Mouse (Mus musculus) limb, embryonic 15.5 days (tissue): ENCODE measurements at regions not wholly inside any gene's neighbourhood (a gene's known extent, or its start where the extent isn't known, plus 50 kb on each side); places are given as distances from the start of the nearest gene placed in this dataset.

Experiments
- ATAC-seq: fragments of 200-750 bp; cut with Nextera tagmentation; 2 replicates; pipeline ENCODE4 v1.8.0; 2017; ENCODE audit warnings: low read depth, moderate TSS enrichment; ENCODE audit not compliant: insufficient number of reproducible peaks, low FRiP score, low TSS enrichment
- H3K27ac ChIP-seq: fragments of 300-500 bp; sonication (generic); 2 replicates; pipeline ENCODE4 v1.5.1; 2015; ENCODE audit warnings: moderate library complexity, mild to moderate bottlenecking, inconsistent platforms
- H3K27me3 ChIP-seq: fragments of 300-500 bp; sonication (generic); 2 replicates; pipeline ENCODE4 v1.6.1; 2015; ENCODE audit warnings: inconsistent platforms
- H3K36me3 ChIP-seq: fragments of 300-500 bp; sonication (generic); 2 replicates; pipeline ENCODE4 v1.6.1; 2015; ENCODE audit warnings: inconsistent platforms
- H3K4me1 ChIP-seq: fragments of 300-500 bp; sonication (generic); 2 replicates; pipeline ENCODE4 v1.6.1; 2015; ENCODE audit warnings: inconsistent platforms
- H3K4me2 ChIP-seq: fragments of 300-500 bp; sonication (generic); 2 replicates; pipeline ENCODE4 v1.6.1; 2015; ENCODE audit warnings: mild to moderate bottlenecking, inconsistent platforms
- H3K4me3 ChIP-seq: fragments of 300-500 bp; sonication (generic); 2 replicates; pipeline ENCODE4 v1.5.1; 2015; ENCODE audit warnings: mild to moderate bottlenecking, inconsistent platforms
- H3K9ac ChIP-seq: fragments of 300-500 bp; sonication (generic); 2 replicates; pipeline ENCODE4 v1.6.1; 2015; ENCODE audit warnings: inconsistent platforms
- H3K9me3 ChIP-seq: fragments of 300-500 bp; sonication (generic); 2 replicates; pipeline ENCODE4 v1.6.1; 2016; ENCODE audit warnings: inconsistent platforms
- WGBS: fragments of 180-500 bp; shearing (Covaris S2); methylation state at CpG from one replicate; pipeline ENCODE4 v1.1.7; 2015; 5-methylcytosine and 5-hydroxymethylcytosine counted together

DNA sequence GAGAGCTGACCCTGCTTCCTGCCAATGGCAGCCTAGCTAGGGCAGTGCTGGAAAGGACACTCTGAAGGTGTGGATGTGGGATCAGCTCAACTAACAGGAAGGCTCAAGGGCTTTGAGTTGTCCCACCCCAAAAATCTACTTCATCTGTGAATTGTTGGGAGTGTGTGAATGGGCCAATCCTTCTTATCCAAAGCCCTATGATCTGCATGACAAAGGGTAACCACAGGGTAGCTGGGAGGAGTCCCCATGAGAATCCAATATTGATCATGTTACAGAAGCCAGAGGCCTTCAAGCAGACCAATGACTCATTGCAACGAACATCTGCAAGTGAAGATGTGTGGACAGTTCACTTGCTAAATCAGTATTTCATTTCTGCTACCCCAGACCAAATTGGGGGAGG is 51.1 kb upstream of the Adra1b start:
- H3K27me3 ChIP-seq: no peaks in the 10 kb centered on the region
- WGBS: 64% methylated on average over 1 of the region's 1 CpGs
- no peak overlapping the region for H3K9ac ChIP-seq
- no peak overlapping the region for H3K27ac ChIP-seq
- H3K9me3 ChIP-seq: no peaks in the 10 kb centered on the region
- no peak for ATAC-seq
- H3K36me3 ChIP-seq: no peaks in the 10 kb centered on the region
- no peak overlapping the region for H3K4me3 ChIP-seq
- H3K4me2 ChIP-seq: no peak overlapping the region
- no peaks in the 10 kb centered on the region for H3K4me1 ChIP-seq

DNA sequence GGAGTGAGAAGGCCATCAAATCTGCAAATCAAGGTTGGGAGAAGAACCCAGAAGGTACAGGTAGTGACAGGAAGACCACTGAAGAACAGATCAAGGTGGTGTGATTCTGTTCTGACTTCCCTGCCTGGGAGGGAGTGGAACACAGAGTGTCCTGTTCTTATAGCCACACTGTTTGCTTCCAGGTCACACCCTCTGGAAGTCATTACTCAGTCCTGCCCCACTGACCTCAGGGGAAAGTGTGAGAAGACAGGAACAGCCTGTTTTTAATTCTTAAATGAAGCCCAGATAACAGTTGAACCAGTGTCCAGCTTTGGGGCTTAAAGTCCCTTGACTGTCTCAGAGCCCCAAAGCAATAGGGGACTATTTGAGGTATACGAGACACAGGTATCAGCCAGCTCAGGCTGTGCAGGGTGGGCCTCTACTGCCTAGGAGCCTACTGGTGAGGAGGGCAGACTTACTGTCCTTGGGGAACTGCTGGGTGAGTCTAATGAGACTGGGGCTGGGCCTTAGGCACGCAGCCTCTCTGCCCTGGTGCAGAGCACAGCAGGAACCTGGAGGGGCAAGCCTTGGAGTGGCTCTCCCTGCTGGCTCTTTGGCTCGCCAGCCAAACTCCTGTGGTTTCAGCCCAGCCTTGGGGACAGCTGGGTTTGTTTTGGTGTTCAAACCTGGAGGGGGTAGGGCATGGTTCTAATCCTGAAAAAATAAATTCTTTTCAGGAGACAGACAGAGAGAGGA is 57.4 kb upstream of the Adra1b start:
- H3K27ac ChIP-seq: no peak overlapping the region
- no peaks in the 10 kb centered on the region for H3K4me1 ChIP-seq
- peak; percentile 48; the same call in 1 of the 2 replicates for ATAC-seq
- no peak overlapping the region for H3K9ac ChIP-seq
- H3K4me3 ChIP-seq: no peak overlapping the region
- H3K27me3 ChIP-seq: no peaks in the 10 kb centered on the region
- H3K36me3 ChIP-seq: no peaks in the 10 kb centered on the region
- WGBS: 33% methylated on average over 3 of the region's 3 CpGs
- H3K9me3 ChIP-seq: no peaks in the 10 kb centered on the region
- H3K4me2 ChIP-seq: no peak overlapping the region

DNA sequence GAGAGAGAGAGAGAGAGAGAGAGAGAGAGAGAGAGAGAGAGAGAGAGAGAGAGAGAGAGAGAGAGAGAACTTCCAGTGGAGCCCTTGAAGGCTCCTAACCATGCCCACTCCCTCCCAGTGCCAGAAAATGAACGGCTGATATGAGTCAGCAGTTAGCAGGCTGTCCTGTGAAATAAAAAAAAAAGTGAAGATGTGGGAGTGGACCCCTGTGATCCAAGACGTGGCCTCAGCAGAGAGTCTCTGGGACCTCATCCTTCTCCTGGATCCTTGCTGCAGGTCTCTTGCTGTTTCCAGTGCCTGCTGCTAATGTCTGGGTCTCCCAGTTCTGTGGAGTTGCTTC is 57.9 kb upstream of the Adra1b start:
- Histone ChIP-seq H3K4me1 (no peaks in the 10 kb centered on the region), H3K27me3 (no peaks in the 10 kb centered on the region), H3K9me3 (no peaks in the 10 kb centered on the region), H3K4me3 (no peak overlapping the region), H3K36me3 (no peaks in the 10 kb centered on the region), H3K27ac (no peak overlapping the region), H3K4me2 (no peak overlapping the region), H3K9ac (no peak overlapping the region)
- WGBS: 45% methylated on average over 2 of the region's 2 CpGs
- no peak for ATAC-seq

DNA sequence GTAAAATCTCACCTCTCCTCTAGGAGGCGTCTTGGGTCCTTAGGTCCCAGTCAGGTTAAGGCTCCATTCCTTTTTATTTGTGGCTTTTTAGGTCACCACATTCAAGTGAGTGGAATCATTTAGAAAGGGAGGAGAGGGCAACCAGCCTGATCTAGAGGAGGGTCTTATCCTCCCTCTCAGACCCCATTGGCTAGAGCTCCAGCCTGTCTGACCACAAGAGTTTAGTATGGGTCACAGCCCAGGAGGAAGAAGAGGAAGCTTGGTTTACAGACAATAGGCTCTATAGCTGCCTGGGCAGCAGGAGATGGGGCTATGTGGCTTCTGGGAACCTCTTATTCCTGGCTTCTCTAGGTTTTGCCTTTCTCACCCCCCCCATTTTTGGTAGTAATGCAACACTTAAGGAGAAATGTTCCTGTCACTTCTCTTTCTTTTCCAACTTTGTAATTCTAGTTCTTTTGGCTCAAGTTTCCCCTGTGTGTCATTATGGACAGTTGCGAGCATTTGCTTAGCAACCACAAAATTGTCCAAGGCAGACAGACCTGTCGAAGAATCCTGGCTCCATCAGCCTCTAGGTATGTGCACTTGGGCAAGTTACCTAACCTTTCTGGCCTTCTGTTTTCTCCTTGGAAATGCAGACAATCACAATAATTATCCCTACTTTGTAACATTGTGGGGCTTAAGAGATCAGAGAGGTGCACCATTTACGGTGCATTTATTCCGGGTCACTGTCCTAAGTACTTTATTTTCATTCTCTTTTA is 59.5 kb upstream of the Adra1b start:
- Histone ChIP-seq H3K27ac (no peak overlapping the region), H3K9ac (no peak overlapping the region), H3K4me1 (no peaks in the 10 kb centered on the region), H3K27me3 (no peaks in the 10 kb centered on the region), H3K4me2 (no peak overlapping the region), H3K36me3 (no peaks in the 10 kb centered on the region), H3K9me3 (no peaks in the 10 kb centered on the region), H3K4me3 (no peak overlapping the region)
- no peak for ATAC-seq
- 67% methylated on average over 5 of the region's 5 CpGs for WGBS

DNA sequence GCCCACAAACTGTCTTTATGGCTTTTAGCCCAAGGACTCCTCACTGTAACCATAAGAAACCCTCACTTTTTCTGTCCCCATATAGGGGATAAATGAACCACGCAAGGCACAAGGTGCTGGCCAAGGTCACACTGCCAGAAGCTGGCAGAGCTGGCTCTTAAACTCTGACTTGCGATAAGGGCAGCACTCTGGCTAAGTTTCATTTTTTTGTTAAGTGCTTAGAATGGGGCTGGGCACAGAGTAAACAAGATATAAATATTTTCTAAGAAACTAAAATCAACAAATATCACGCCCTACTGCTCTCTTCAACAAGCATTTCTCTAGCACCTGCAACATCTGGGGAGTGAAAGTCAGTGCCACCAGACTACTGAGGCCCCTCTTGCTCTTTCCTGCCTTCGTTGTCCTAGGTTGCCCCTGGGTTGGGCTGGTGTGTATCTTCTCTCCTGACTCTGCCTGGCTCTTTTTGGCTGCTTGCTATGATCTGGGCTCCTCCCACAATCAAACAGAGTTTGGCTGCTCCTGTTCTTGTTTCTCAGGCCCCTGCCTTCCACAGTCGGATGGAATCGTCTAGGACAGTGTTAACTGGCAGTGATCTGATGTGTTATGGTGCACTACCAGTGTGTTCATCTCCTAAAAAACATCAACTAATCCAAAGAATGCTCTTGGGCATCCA is 60.5 kb upstream of the Adra1b start:
- Histone ChIP-seq H3K36me3 (no peaks in the 10 kb centered on the region), H3K4me1 (no peaks in the 10 kb centered on the region), H3K27ac (no peak overlapping the region), H3K27me3 (no peaks in the 10 kb centered on the region), H3K9me3 (no peaks in the 10 kb centered on the region), H3K4me3 (no peak overlapping the region), H3K4me2 (no peak overlapping the region), H3K9ac (no peak overlapping the region)
- ATAC-seq: no peak
- WGBS: 73% methylated on average over 6 of the region's 6 CpGs

DNA sequence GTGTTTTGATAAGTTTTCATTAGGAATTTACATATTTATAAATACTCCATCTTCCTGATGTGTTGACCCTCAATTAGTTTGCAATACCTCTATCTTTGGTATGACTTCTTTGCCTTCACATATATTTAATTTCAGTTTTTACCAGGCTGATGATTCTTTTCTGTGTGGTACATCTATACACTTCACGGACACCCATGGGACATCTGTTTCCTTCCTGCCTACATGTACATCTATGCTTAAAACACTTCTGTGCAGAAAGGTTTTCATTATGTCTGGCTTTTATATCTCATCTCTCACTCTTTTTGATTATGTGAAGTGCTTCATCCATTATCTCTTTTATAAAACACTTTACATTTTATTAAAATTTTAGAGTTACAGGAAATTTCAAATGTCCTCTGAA is 66.8 kb upstream of the Adra1b start:
- Histone ChIP-seq H3K4me2 (no peak overlapping the region), H3K9me3 (no peaks in the 10 kb centered on the region), H3K27me3 (no peaks in the 10 kb centered on the region), H3K36me3 (no peaks in the 10 kb centered on the region), H3K4me3 (no peak overlapping the region), H3K9ac (no peak overlapping the region), H3K4me1 (no peaks in the 10 kb centered on the region), H3K27ac (no peak overlapping the region)
- WGBS: 76% methylated on average over 1 of the region's 1 CpGs
- ATAC-seq: no peak

DNA sequence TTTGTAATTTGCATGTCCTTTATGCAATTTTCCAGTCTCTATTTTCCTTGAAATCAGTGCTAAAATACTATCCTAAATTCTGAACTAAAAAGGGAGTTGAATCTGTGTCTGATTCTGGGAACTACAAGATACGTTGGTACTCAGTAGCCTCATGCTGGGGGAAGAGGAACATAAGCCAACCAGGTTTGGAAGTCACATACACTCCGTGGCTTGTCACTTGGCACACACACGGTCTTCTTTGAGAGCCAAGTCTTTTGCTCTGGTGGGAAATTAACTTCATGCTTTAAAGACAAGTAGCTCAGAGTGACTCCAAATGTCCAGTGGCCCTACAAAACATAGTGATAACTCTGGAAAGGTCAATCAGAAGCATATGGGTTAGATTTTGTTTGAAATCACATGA is 70.9 kb upstream of the Adra1b start:
- no peaks in the 10 kb centered on the region for H3K36me3 ChIP-seq
- no peak overlapping the region for H3K4me3 ChIP-seq
- 70% methylated on average over 3 of the region's 3 CpGs for WGBS
- H3K27me3 ChIP-seq: no peaks in the 10 kb centered on the region
- ATAC-seq: no peak
- H3K9me3 ChIP-seq: no peaks in the 10 kb centered on the region
- H3K9ac ChIP-seq: no peak overlapping the region
- no peak overlapping the region for H3K4me2 ChIP-seq
- no peaks in the 10 kb centered on the region for H3K4me1 ChIP-seq
- no peak overlapping the region for H3K27ac ChIP-seq

DNA sequence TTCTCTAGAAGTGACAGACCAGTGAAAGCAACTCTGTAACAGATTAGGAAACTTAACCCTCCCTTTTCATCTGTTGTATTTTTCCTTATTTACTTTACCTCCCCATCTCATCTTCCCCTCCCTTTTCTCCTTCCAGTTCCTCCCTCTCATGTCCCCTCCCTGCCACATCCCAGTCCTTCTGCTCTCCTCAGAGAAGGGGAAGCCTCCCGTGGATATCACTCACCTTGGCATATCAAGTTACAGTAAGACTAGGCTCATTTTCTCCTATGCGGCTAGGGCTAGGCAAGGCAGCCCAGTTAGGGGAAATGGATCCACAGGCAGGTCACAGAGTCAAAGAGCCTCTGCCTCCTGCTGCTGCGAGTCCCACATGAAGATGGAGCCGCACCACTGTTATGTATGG is 75.0 kb upstream of the Adra1b start:
- ATAC-seq: no peak
- H3K4me2 ChIP-seq: no peak overlapping the region
- no peaks in the 10 kb centered on the region for H3K27me3 ChIP-seq
- H3K4me1 ChIP-seq: no peaks in the 10 kb centered on the region
- WGBS: 38% methylated on average over 4 of the region's 4 CpGs
- no peaks in the 10 kb centered on the region for H3K9me3 ChIP-seq
- H3K9ac ChIP-seq: no peak overlapping the region
- H3K27ac ChIP-seq: no peak overlapping the region
- no peaks in the 10 kb centered on the region for H3K36me3 ChIP-seq
- no peak overlapping the region for H3K4me3 ChIP-seq

DNA sequence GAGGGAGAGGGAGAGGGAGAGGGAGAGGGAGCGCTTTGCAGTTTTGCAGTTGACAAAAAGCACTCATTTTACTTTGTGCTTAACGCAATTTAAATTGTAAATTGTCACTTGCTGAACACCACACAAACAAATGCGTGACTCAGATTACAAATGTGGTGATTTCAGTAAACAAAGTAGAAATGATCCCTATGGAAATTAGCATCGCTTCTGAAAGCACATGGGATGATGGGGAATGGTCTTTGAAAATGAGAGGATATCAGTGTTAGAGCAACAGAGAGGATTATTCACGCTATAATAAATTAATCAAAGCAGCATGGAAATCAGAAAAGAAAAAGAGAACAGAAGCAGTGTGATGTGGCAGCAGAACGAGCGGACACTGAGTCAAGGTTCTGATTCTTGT is 78.4 kb upstream of the Adra1b start:
- no peak overlapping the region for H3K4me3 ChIP-seq
- no peaks in the 10 kb centered on the region for H3K27me3 ChIP-seq
- no peak overlapping the region for H3K27ac ChIP-seq

DNA sequence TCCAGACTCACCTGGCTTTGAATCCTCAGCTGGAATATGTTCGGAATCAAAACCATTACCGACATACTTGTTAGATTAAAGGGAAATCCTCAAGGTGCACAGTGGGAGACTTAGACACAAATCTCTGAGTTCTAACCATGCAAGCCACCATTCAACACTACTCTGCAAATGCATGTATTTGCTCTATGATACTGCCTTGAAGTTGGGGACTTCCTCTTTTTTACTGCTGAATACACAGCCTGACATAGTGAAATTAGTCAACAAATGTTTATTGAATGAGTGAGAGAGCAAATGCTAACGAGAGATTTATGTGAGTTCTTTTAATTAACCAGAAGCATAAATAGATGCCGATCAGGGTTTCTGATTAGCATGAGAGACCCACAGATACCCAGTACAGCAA is 79.4 kb upstream of the Adra1b start:
- H3K4me2 ChIP-seq: no peak overlapping the region
- no peak for ATAC-seq
- no peaks in the 10 kb centered on the region for H3K9me3 ChIP-seq
- no peaks in the 10 kb centered on the region for H3K4me1 ChIP-seq
- WGBS: 52% methylated on average over 4 of the region's 4 CpGs
- no peak overlapping the region for H3K27ac ChIP-seq
- H3K27me3 ChIP-seq: no peaks in the 10 kb centered on the region
- H3K4me3 ChIP-seq: no peak overlapping the region
- no peaks in the 10 kb centered on the region for H3K36me3 ChIP-seq
- no peak overlapping the region for H3K9ac ChIP-seq

More for the DNA sequence above, 78.4 kb upstream of the Adra1b start:
- no peak overlapping the region for H3K9ac ChIP-seq
- WGBS: 69% methylated on average over 7 of the region's 7 CpGs
- no peaks in the 10 kb centered on the region for H3K9me3 ChIP-seq
- H3K36me3 ChIP-seq: no peaks in the 10 kb centered on the region
- H3K4me2 ChIP-seq: no peak overlapping the region
- no peaks in the 10 kb centered on the region for H3K4me1 ChIP-seq
- no peak for ATAC-seq

DNA sequence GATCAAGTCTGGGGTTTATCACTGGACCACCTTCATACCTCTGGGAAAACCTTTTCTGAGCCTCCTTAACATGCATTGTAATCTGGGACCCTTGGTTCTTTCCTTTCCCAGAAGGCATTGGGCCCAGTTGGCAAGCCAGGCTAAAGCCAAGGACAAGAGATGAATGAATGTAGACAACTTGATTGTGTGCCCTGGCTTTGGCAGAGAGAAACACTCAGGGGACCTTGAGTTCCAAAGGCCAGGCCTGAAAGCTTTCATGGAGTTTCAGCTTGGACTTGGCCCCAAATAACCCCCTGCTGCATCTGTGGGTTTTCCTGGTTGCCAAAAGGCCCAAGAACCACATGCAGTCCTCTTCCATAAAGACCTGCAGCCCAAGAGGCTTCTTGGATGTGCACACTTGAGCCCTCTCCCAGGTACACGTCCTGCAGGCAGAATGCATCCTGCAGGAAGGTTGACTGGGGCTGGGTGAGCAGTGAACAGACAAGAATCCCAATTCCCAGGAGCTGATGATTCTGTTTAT is 89.0 kb upstream of the Adra1b start:
- Histone ChIP-seq H3K9ac (no peak overlapping the region), H3K9me3 (no peaks in the 10 kb centered on the region), H3K27ac (no peak overlapping the region), H3K27me3 (no peaks in the 10 kb centered on the region), H3K4me2 (no peak overlapping the region), H3K4me1 (no peaks in the 10 kb centered on the region), H3K36me3 (no peaks in the 10 kb centered on the region), H3K4me3 (no peak overlapping the region)
- WGBS: 84% methylated on average over 1 of the region's 1 CpGs
- ATAC-seq: no peak

DNA sequence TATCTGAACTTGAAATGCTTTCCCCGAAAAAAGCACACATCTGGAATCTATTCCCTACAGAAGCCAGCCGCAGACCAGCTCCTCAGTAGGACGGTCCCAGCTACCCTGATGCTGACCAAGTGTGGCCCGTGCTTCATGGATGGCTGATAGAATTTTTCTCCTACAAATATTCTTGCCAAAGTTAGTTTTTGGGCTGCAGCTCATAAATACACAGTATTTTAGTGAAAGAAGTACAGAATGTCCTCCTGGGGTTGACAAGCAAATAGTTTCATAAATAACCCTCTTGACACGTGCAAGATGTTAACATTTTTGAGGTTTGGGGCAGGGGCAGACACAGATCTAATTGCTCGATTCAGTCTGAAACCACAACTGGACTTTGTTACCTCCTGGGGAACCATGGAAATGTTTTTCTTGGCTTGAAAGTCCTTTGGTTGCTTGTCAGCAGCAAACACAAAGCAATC is 91.0 kb upstream of the Adra1b start:
- Histone ChIP-seq H3K9ac (no peak overlapping the region), H3K4me3 (no peak overlapping the region), H3K36me3 (no peaks in the 10 kb centered on the region), H3K9me3 (no peaks in the 10 kb centered on the region), H3K27me3 (no peaks in the 10 kb centered on the region), H3K27ac (no peak overlapping the region), H3K4me1 (no peaks in the 10 kb centered on the region), H3K4me2 (no peak overlapping the region)
- WGBS: 26% methylated on average over 6 of the region's 6 CpGs
- ATAC-seq: no peak
